Mouse (Mus musculus) embryonic fibroblast, embryonic 13.5 days (primary cell): Measurements from ENCODE around the gene C1qtnf3.

ENCODE experiments used
- CTCF ChIP-seq: IDR thresholded peaks from 2 replicates; pipeline ENCODE4 v1.5.1; 2011; ENCODE audit warnings: mild to moderate bottlenecking, control low read depth, low read length, moderate library complexity, borderline replicate concordance; ENCODE audit not compliant: insufficient read depth
- POLR2A ChIP-seq: IDR thresholded peaks from 2 replicates; pipeline ENCODE4 v1.6.1; 2011; ENCODE audit warnings: low read depth, mild to moderate bottlenecking, control low read depth, low read length, moderate library complexity

GRCm38 (mm10) chr15:10962601-10963000 is 10.5 kb downstream of the C1qtnf3 start:
- no peak for TF ChIP-seq CTCF
- no peak for TF ChIP-seq POLR2A
